In genomic region chr1:97934940-97935339, GRCm38 (mm10) we compare ENCODE assay signal across 31 mouse cellular contexts.
A peak's percentile ranks its signal among the peaks of the same experiment; 100 is the strongest.
DNase-seq lines count a peak whose midpoint lies in the region; ATAC-seq lines count a peak whose summit lies in the region.
"Had no signal": no experiment of that assay in that cellular context is flagged by ENCODE, and none has a peak within 500 bp of the region (broad histone marks: within the 10 kb centered on the region; RNA-seq: fewer than 3 reads in every experiment).

No protein-coding gene starts in this region.

- no peaks in the 10 kb centered on the region for H3K36me3 ChIP-seq in forebrain, embryonic 14.5 days (ENCODE audit: control insufficient read depth, insufficient read depth, low read length)
- H3K36me3 ChIP-seq in forebrain, embryonic 13.5 days (ENCODE audit: poor library complexity, severe bottlenecking): no peaks in the 10 kb centered on the region
- H3K36me3 ChIP-seq: embryonic facial prominence, embryonic 10.5 days; embryonic facial prominence, embryonic 13.5 days; forebrain, embryonic 12.5 days; G1E had no signal

- no peaks in the 10 kb centered on the region for H3K27me3 ChIP-seq in forebrain, embryonic 14.5 days (replicated peaks; ENCODE audit: control insufficient read depth, insufficient read depth, low read length)
- H3K27me3 ChIP-seq in forebrain, embryonic 13.5 days: no peaks in the 10 kb centered on the region
- H3K27me3 ChIP-seq: CH12.LX; embryonic facial prominence, embryonic 13.5 days; forebrain, embryonic 12.5 days; heart, embryonic 13.5 days had no signal

- no peak overlapping the region for H3K27ac ChIP-seq in forebrain, embryonic 14.5 days (ENCODE audit: low read depth, low read length)
- H3K27ac ChIP-seq in forebrain, embryonic 13.5 days: no peak overlapping the region
- H3K27ac ChIP-seq: embryonic facial prominence, embryonic 10.5 days; embryonic facial prominence, embryonic 13.5 days; forebrain, embryonic 12.5 days; gastrocnemius, adult 2 months; heart, adult 2 months; heart, embryonic 10.5 days; heart, embryonic 13.5 days; hindbrain, embryonic 14.5 days; hindbrain, postnatal 0 days had no signal

- peaks cover 17% of the 10 kb centered on the region for H3K4me1 ChIP-seq in forebrain, embryonic 14.5 days (ENCODE audit: control insufficient read depth, insufficient read depth, low read length)
- peaks cover 21% of the 10 kb centered on the region for H3K4me1 ChIP-seq in forebrain, embryonic 13.5 days
- H3K4me1 ChIP-seq: embryonic facial prominence, embryonic 10.5 days; embryonic facial prominence, embryonic 13.5 days; heart, embryonic 10.5 days had no signal

- H3K9me3 ChIP-seq in forebrain, embryonic 14.5 days (replicated peaks; ENCODE audit: control insufficient read depth, low read length): no peaks in the 10 kb centered on the region
- H3K9me3 ChIP-seq in forebrain, embryonic 13.5 days (replicated peaks): no peaks in the 10 kb centered on the region
- H3K9me3 ChIP-seq: embryonic facial prominence, embryonic 10.5 days; embryonic facial prominence, embryonic 13.5 days; forebrain, embryonic 12.5 days; heart, embryonic 10.5 days; heart, embryonic 13.5 days had no signal

- H3K9ac ChIP-seq in forebrain, embryonic 14.5 days (ENCODE audit: low read length): no peak overlapping the region
- H3K9ac ChIP-seq in forebrain, embryonic 13.5 days: no peak overlapping the region
- H3K9ac ChIP-seq: embryonic facial prominence, embryonic 13.5 days; forebrain, embryonic 12.5 days; forebrain, postnatal 0 days; heart, embryonic 13.5 days; hindbrain, embryonic 14.5 days had no signal

- no peak for DNase-seq in forebrain, embryonic 14.5 days (ENCODE audit: low spot score)
- DNase-seq in 416B (ENCODE audit: low read depth): peak; percentile 20
- DNase-seq in embryo, embryonic 10.5 days (ENCODE audit: low spot score): no peak
- no peak for DNase-seq in spleen, adult 12 weeks (ENCODE audit: low spot score)
- DNase-seq: adrenal gland, adult 8-10 months; adrenal gland, postnatal 25 days; B cell, adult 2 months; cerebellum, adult 18-20 months; cerebellum, adult 9-10 months; embryo, embryonic 11 days; forebrain, postnatal 0 days; gastrocnemius, adult 2 months; gastrocnemius, postnatal 14 days; heart, adult 2 months; heart, postnatal 14 days; heart, postnatal 4 days had no signal

- no peak overlapping the region for H3K4me2 ChIP-seq in forebrain, embryonic 14.5 days (ENCODE audit: low read length)
- H3K4me2 ChIP-seq in forebrain, embryonic 13.5 days: no peak overlapping the region
- H3K4me2 ChIP-seq: embryonic facial prominence, embryonic 13.5 days; forebrain, embryonic 12.5 days; heart, embryonic 13.5 days; hindbrain, embryonic 14.5 days had no signal

- H3K4me3 ChIP-seq in forebrain, embryonic 14.5 days (ENCODE audit: low read depth, low read length): no peak overlapping the region
- no peak overlapping the region for H3K4me3 ChIP-seq in forebrain, embryonic 13.5 days
- H3K4me3 ChIP-seq: embryonic facial prominence, embryonic 10.5 days; embryonic facial prominence, embryonic 13.5 days; erythroblast, embryonic 14.5 days; forebrain, embryonic 12.5 days; gastrocnemius, adult 2 months; heart, adult 2 months; heart, embryonic 10.5 days; heart, embryonic 13.5 days had no signal

- 0 out of 2 replicates have a peak, but pooled peaks have one; percentile 16 for ATAC-seq in forebrain, embryonic 14.5 days
- ATAC-seq in forebrain, embryonic 13.5 days: no peak
- 0 out of 2 replicates have a peak, but pooled peaks have one; percentile 52 for ATAC-seq in common myeloid progenitor, adult 5-6 weeks (replicated peaks; ENCODE audit: low read depth, poor library complexity, severe bottlenecking)
- ATAC-seq in megakaryocyte progenitor cell, adult 5-6 weeks (replicated peaks; ENCODE audit: poor library complexity): peak; percentile 81
- ATAC-seq: forebrain, postnatal 0 days; hindbrain, postnatal 0 days; inflammation-experienced regulatory T-cells, adult 6 months; intestine, embryonic 16.5 days had no signal
